28 mouse cellular contexts compared by ENCODE assay signal in the genomic region with DNA sequence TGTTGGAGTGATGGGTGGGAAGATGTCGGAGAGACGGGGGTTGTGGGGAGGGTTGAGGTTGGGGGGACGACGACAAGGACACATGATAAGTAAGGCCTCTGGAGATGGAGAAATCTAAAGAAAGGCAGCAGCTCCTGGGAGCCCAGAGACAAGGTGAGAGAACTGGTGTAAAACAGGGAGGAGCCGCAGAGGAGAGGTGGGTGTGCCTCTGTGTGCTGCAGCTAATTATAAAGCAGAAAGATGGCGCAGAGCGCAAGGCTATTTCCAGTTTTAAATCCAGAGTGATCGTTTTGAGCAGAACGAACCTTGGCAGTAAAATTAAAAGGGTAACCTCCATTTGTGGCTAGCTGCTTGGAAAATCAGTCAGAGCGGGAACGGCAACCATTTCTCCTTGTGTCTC. TPM values are rescaled to one million over a fixed set of nuclear protein-coding genes. Genes with fewer than 3 reads are reported as not detected.
DNase-seq lines count a peak whose midpoint lies in the region; ATAC-seq and TF ChIP-seq lines count a peak whose summit lies in the region.
"Had no signal": no experiment of that assay in that cellular context is flagged by ENCODE, and none has a peak within 500 bp of the region (broad histone marks: within the 10 kb centered on the region; RNA-seq: fewer than 3 reads in every experiment).

No protein-coding gene starts in this region.

- no peaks in the 10 kb centered on the region for H3K27me3 ChIP-seq in erythroblast, embryonic 14.5 days (ENCODE audit: control insufficient read depth)
- no peaks in the 10 kb centered on the region for H3K27me3 ChIP-seq in heart, embryonic 12.5 days (replicated peaks)
- no peaks in the 10 kb centered on the region for H3K27me3 ChIP-seq in heart, embryonic 10.5 days (ENCODE audit: insufficient read depth, poor library complexity, severe bottlenecking)
- no peaks in the 10 kb centered on the region for H3K27me3 ChIP-seq in testis, adult 2 months (ENCODE audit: control insufficient read depth, insufficient read depth, low read length)
- H3K27me3 ChIP-seq: CH12.LX; kidney, embryonic 15.5 days; limb, embryonic 12.5 days; megakaryocyte, embryonic 14.5 days; midbrain, embryonic 12.5 days; stomach, embryonic 15.5 days had no signal

- no peak for ATAC-seq in erythroblast, adult 5-6 weeks (replicated peaks; ENCODE audit: low FRiP score, poor library complexity, severe bottlenecking)
- ATAC-seq in heart, embryonic 12.5 days (ENCODE audit: insufficient number of reproducible peaks, low FRiP score), result no peak
- ATAC-seq: forebrain, embryonic 16.5 days; inflammation-experienced regulatory T-cells, adult 6 months had no signal

- no peak overlapping the region for H3K9ac ChIP-seq in heart, embryonic 12.5 days
- H3K9ac ChIP-seq: hindbrain, embryonic 14.5 days; kidney, embryonic 15.5 days; limb, embryonic 12.5 days; midbrain, embryonic 12.5 days; stomach, embryonic 15.5 days had no signal

- H3K27ac ChIP-seq in heart, embryonic 12.5 days (ENCODE audit: poor library complexity, severe bottlenecking), result no peak overlapping the region; the same call in 1 of the 2 replicates
- H3K27ac ChIP-seq in heart, embryonic 10.5 days, result no peak overlapping the region
- H3K27ac ChIP-seq in testis, adult 2 months (ENCODE audit: control insufficient read depth, insufficient read depth, low read depth, low read length), result no peak overlapping the region
- H3K27ac ChIP-seq: forebrain, embryonic 10.5 days; hindbrain, embryonic 14.5 days; kidney, embryonic 15.5 days; left cerebral cortex, adult 2 months; midbrain, embryonic 12.5 days; stomach, embryonic 15.5 days had no signal

- DNase-seq in heart, embryonic 10.5 days (ENCODE audit: low spot score), result no peak
- DNase-seq in testis, postnatal 14 days (ENCODE audit: low spot score), result no peak
- DNase-seq in thymus, postnatal 10 days (ENCODE audit: low spot score in 2 of 2), result no peak
- no peak for DNase-seq in left cerebral cortex, adult 11 months (ENCODE audit: low spot score)
- DNase-seq: adrenal gland, adult 8-10 months; gastrocnemius, postnatal 14 days; heart, postnatal 36 days; kidney, adult 18-20 months; retina, postnatal 1 day; right cerebral cortex, postnatal 14 days; thymus, adult 18-20 months; thymus, postnatal 4 days had no signal

- H3K9me3 ChIP-seq in erythroblast, embryonic 14.5 days (ENCODE audit: control insufficient read depth, low read length), result peaks cover under 1% of the 10 kb centered on the region; the same call in 1 of the 2 replicates
- H3K9me3 ChIP-seq in heart, embryonic 12.5 days (replicated peaks), result no peaks in the 10 kb centered on the region
- H3K9me3 ChIP-seq in heart, embryonic 10.5 days, result no peaks in the 10 kb centered on the region
- H3K9me3 ChIP-seq: forebrain, embryonic 10.5 days; kidney, embryonic 15.5 days; limb, embryonic 12.5 days; megakaryocyte, embryonic 14.5 days; midbrain, embryonic 12.5 days; stomach, embryonic 15.5 days had no signal

- H3K4me3 ChIP-seq in erythroblast, embryonic 14.5 days (replicated peaks), result peak overlapping the region; percentile 38
- H3K4me3 ChIP-seq in heart, embryonic 12.5 days, result no peak overlapping the region
- no peak overlapping the region for H3K4me3 ChIP-seq in heart, embryonic 10.5 days
- peak overlapping the region; percentile 63 for H3K4me3 ChIP-seq in testis, adult 2 months (ENCODE audit: control insufficient read depth, low read depth, low read length)
- H3K4me3 ChIP-seq: forebrain, embryonic 10.5 days; kidney, embryonic 15.5 days; left cerebral cortex, adult 2 months; limb, embryonic 12.5 days; megakaryocyte, embryonic 14.5 days; midbrain, embryonic 12.5 days; myocyte; stomach, embryonic 15.5 days had no signal

- TF ChIP-seq CTCF in testis, adult 2 months (IDR thresholded peaks at IDR 0.05; ENCODE audit: control insufficient read depth, insufficient read depth, insufficient replicate concordance, low read depth, low read length), result no peak

- H3K36me3 ChIP-seq in erythroblast, embryonic 14.5 days (ENCODE audit: control insufficient read depth), result peaks cover 100% of the 10 kb centered on the region
- H3K36me3 ChIP-seq in heart, embryonic 12.5 days, result peaks cover 62% of the 10 kb centered on the region
- peaks cover 79% of the 10 kb centered on the region for H3K36me3 ChIP-seq in heart, embryonic 10.5 days
- H3K36me3 ChIP-seq in testis, adult 2 months (ENCODE audit: control insufficient read depth, insufficient read depth, low read length), result no peaks in the 10 kb centered on the region

- 61% methylated on average over 11 of the region's 11 CpGs for WGBS in heart, embryonic 12.5 days
- WGBS in heart, embryonic 10.5 days, result 72% methylated on average over 11 of the region's 11 CpGs

- TF ChIP-seq POLR2A in testis, adult 2 months (IDR thresholded peaks at IDR 0.05; ENCODE audit: control insufficient read depth, low read depth, low read length), result no peak

- H3K4me2 ChIP-seq in heart, embryonic 12.5 days, result peak overlapping the region; percentile 25
- H3K4me2 ChIP-seq: hindbrain, embryonic 14.5 days; kidney, embryonic 15.5 days; limb, embryonic 12.5 days; midbrain, embryonic 12.5 days; stomach, embryonic 15.5 days had no signal

- peaks cover 76% of the 10 kb centered on the region for H3K4me1 ChIP-seq in erythroblast, embryonic 14.5 days (ENCODE audit: control insufficient read depth)
- H3K4me1 ChIP-seq in heart, embryonic 12.5 days (replicated peaks), result peaks cover 22% of the 10 kb centered on the region
- no peaks in the 10 kb centered on the region for H3K4me1 ChIP-seq in heart, embryonic 10.5 days
- peaks cover 2% of the 10 kb centered on the region; the same call in 1 of the 2 replicates for H3K4me1 ChIP-seq in testis, adult 2 months (ENCODE audit: control insufficient read depth, insufficient read depth, low read length)
- H3K4me1 ChIP-seq: forebrain, embryonic 10.5 days; midbrain, embryonic 12.5 days; stomach, embryonic 15.5 days had no signal

RNA-seq across cellular contexts. Expression of gene Rnf145, which starts 12.1 kb away (rescaled TPM):
- polyA plus RNA-seq in erythroblast, embryonic 14.5 days (2012), result 10.3 and 13.0 TPM in 2 replicates
- total RNA-seq in erythroblast, adult 5-6 weeks (2015; ENCODE audit: low replicate concordance), result 193 and 204 TPM in 2 replicates
- total RNA-seq in erythroblast, adult 5-6 weeks (2017; ENCODE audit: low replicate concordance), result 394 and 452 TPM in 2 replicates
- polyA plus RNA-seq in heart, embryonic 12.5 days (2016; fragmentation: Nextera tagmentation; extraction: Ambion mirVana), result 70.6 and 71.8 TPM in 2 replicates
- polyA plus RNA-seq in heart, embryonic 10.5 days (2016; fragmentation: Nextera tagmentation; extraction: Ambion mirVana), result 59.8 and 82.1 TPM in 2 replicates
- polyA plus RNA-seq in testis, adult 2 months (2012; rRNA removed), result 12.6 and 14.9 TPM in 2 replicates

Comparison
In these comparisons a context has a peak if more than half of its experiments do, and no peak if none do; other contexts are left out.
1. H3K4me3 ChIP-seq: peak in erythroblast, embryonic 14.5 days (single experiment) and testis, adult 2 months (single experiment); none in heart, embryonic 12.5 days (single experiment) and heart, embryonic 10.5 days (single experiment).